Mouse (Mus musculus) layer of hippocampus, adult 2 months (tissue): ENCODE measurements around the gene Ephb2. TPM values are rescaled to one million over a fixed set of nuclear protein-coding genes. Genes with fewer than 3 reads are reported as not detected.

Source experiments
- DNase-seq, 2 experiments: peaks; one replicate each; pipeline ENCODE4 v3.0.0; 2022; ENCODE audit warnings: low spot score in 2 of 2
- H3K27ac ChIP-seq: fragments of 200-600 bp; 2 replicates; pipeline ENCODE4 v1.8.1; 2022
- H3K4me3 ChIP-seq: fragments of 200-600 bp; 2 replicates; pipeline ENCODE4 v1.8.1; 2022; ENCODE audit warnings: mild to moderate bottlenecking
- CTCF ChIP-seq: fragments of 200-600 bp; conservative IDR thresholded peaks from 2 replicates; pipeline ENCODE4 v1.8.1; 2022; ENCODE audit warnings: antibody characterized with exemption, mild to moderate bottlenecking, moderate library complexity
- total RNA-seq, 2 experiments: library from RNA; stranded (reverse); gene quantifications; 2 replicates each; pipeline ENCODE4 v1.2.3; 2021

The Ephb2 gene
- total RNA-seq, 2 experiments from 2014 or later: 21.8 to 22.1 TPM

DNA sequence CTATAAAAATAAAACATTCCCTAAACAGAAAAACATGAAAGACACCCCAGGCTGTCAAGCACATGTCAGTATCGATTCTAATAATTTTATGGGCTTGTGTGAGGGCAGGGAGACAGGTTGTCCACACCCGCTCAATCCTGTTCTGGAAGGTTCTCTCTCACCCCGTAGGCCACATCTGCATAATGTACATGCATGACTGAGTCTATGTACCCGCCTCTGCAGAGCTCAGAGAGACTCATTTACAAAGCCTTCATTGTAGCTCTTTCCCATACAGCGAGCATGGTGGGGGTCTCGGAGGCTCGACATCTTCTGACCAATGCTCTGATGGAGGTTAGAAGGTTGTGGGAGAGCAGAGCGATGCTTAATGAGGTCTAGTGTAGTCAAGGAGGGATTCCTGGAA lies 108.8 kb downstream of the Ephb2 start:
- DNase-seq: no peak
- no peak overlapping the region for H3K27ac ChIP-seq
- H3K4me3 ChIP-seq: no peak overlapping the region
- no peak for TF ChIP-seq CTCF

DNA sequence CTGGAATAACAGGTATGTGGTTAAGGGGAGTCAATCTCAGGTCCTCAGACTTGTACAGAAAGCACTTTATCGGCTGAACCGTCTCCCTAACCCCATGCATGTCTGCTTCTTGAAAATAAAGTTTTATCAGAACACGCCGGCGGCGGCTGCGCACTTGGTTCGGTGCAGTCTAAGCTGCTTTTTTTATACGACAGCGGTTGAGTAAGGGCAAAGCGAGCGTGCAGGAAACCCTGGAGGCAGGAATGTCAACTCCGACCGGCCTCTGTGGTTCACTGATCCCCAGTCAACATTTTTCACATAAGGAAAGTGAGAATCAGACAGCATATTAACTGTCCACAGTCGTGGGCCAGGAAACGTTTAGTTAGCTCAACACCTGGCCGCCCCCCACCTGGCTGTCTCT lies 111.1 kb downstream of the Ephb2 start:
- no peak for TF ChIP-seq CTCF
- no peak for DNase-seq
- no peak overlapping the region for H3K4me3 ChIP-seq
- no peak overlapping the region for H3K27ac ChIP-seq

DNA sequence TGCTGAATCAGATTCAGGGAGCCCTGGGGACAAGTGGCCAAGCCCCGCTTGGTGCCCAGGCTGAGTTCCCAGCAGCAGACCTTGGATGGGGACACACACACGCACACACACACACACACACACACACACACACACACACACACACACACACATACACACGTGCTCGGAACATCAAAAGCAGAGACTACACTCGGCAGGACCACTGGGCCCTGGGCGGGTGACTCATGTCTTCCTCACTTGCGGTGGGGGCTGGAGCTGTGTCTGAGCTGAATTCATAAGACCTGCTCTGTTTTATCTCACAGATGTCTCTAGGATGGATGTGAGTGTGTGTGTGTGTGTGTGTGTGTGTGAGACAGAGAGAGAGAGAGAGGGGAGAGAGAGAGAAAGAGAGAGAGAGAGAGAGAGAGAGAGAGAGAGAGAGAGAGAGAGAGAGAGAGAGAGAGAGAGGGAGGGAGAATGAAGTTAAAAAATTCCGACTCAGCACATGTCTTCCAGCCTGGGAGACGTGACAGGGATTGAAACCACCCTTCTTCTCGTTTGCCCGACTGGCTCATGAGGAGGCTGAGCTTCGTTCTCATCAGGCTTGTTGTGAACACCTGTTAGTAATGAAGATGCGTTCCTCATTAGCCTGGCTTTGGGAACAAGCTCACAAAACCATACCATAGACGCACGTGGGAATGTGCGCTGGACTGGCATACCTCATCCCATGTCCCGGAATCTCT lies 113.3 kb downstream of the Ephb2 start:
- H3K4me3 ChIP-seq: no peak overlapping the region
- DNase-seq: no peak
- no peak for TF ChIP-seq CTCF

DNA sequence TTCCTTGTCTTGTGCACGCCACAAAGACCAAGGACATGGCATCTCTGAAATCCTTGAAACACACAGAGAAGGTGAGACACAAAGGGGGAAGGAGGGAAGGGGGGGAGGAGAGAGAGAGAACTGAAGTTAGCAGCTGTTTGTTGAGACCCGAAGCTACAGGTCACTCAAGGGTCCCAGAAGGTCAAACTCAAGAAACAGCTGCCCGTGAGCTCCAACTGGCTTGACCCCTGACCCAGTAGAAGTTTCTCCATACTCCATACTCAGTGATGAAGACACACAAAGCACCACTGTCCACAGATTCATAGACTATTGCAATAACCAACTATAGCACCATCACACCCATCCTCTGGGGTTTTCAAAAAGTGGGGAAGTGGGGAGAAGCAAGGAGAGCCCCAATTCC lies 113.9 kb downstream of the Ephb2 start:
- Histone ChIP-seq H3K27ac (no peak overlapping the region), H3K4me3 (no peak overlapping the region)
- no peak for TF ChIP-seq CTCF
- no peak for DNase-seq

More for the DNA sequence above, 113.3 kb downstream of the Ephb2 start:
- H3K27ac ChIP-seq: no peak overlapping the region

DNA sequence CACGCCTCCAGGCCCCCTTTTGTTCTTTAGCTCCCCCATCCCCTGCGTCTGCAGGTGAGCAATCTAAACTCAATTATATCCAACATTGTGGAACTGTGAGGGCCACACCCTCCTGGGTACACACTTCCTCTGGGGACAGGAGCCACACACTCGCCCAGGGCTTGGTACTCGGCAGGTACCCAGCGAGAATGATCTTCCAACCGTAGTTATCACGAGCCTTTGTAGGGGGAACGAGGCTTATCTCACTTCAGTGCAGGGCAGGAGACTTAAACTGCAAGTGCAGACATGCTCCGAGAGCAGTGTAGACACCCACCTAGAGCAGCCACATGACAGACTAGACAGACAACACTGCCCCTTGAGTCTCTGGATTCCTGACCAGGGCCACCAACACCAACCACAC lies 115.8 kb downstream of the Ephb2 start:
- TF ChIP-seq CTCF: no peak
- no peak for DNase-seq
- Histone ChIP-seq H3K27ac (no peak overlapping the region), H3K4me3 (no peak overlapping the region)

DNA sequence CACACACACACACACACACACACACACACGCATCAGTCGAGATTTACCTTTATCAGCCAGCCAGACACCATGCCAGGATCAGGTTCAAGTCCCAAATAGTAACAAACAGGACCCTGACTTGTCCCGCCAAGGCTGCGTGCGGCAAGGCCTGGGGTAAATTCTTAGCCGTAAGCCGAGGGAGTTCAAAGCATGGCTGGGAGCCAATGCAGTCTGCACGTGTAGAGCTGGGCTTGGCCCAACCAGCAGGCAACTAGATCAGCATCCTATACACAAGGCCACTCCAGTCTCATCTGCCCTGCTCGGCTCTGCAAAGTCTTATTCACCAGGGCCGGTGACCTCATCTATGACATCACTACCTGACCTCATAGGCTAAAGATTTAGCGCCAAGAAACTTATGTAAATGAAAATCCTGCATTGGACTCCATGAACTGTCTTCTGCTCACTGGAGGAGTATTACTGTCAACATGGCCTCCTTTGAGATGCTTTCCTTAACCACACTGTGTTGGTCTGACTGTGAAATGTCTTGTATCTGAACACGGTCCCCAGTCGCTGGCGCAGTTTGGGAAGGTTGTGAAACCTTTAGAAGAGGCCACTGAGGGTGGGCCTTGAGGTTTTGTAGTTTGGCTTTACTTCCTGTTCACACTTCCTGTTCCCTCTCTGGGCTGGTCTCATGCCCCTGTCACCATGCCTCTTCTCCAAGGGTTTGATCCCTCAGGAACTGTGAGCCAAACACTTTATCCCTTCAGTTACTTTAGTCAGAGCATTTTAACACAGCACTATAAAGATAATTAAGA lies 117.4 kb downstream of the Ephb2 start:
- H3K27ac ChIP-seq: no peak overlapping the region
- DNase-seq: no peak
- no peak overlapping the region for H3K4me3 ChIP-seq
- no peak for TF ChIP-seq CTCF

DNA sequence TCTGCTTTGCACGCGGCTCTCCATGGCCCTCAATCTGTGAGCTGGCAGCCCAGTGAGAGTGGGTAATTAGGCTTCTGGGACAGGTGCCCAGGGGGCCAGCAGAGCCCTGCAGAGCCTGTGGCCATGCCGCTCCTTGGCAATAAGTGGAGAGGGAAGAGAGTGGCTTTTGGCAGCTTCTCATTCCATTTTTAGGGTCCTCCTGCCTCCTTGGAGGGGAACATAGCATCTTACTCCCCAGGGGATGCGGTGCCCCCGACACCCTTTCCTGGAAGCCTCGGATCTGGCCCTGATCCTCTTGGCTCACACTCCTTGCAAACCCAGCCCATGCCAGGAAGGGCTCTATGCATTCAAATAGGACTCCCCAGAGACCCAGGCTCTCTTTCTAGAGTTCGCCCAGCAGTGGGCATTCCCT lies 119.2 kb downstream of the Ephb2 start:
- Histone ChIP-seq H3K27ac (no peak overlapping the region), H3K4me3 (no peak overlapping the region)
- no peak for TF ChIP-seq CTCF
- peak; percentile 48 to 54 for DNase-seq

DNA sequence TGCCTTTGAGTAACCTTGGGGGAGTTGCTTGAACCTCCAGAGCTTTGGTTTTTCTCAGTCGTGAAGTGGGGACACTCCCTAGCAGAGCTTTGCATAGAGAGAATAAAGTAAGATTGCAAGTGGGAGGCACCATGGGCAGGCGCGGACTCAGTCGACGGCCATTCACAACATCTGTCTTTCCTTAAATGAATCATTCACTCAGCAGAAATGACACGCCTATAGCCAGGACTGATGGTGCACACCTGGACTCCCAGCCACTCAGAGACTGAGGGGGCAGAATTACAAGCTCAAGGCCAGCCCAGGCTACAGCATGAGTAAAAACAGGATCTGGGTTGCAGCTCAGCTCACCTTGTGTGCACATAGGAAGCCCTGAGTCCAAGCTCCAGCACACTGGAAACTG lies 121.3 kb downstream of the Ephb2 start:
- no peak for DNase-seq
- TF ChIP-seq CTCF: no peak
- Histone ChIP-seq H3K4me3 (no peak overlapping the region), H3K27ac (no peak overlapping the region)

DNA sequence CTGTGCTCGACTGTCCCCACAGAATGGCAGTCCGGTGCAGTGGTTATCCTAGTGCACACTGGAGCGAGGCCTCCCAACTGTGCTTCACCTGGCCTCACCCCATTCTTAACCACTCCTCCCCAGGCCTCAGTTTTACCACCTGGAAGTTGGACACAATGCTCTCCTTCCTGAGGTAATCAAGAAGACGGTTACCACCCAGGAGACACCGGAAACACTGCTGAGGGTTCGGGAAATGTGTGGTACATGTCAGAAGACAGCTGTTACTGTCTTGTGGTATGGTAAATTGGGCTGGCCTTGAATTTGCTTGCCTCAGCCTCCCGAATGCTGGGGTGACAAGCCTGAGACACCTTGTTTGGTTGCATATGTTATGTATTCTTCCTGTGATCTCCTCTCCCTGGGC lies 121.9 kb downstream of the Ephb2 start:
- Histone ChIP-seq H3K27ac (no peak overlapping the region), H3K4me3 (no peak overlapping the region)
- no peak for DNase-seq
- TF ChIP-seq CTCF: no peak

DNA sequence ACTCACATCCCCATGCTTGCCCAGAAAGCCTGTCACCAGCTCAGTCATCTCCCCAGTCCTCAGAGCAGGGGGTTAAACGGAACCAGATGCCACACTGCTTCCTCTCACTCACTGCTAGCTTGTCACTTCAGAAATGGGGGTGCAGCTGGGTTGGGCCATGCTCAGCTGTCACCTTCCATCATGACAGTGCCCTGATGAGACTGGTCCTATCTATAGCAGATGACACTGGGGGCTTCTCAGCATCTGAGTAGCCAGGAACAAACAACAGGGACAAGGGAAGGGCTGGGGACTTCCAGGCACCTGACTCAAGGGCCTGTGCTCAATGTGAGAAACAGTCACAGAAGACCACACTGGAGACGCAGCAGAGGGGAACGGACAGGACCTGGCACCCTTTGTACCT lies 122.4 kb downstream of the Ephb2 start:
- DNase-seq: no peak
- no peak for TF ChIP-seq CTCF
- Histone ChIP-seq H3K27ac (no peak overlapping the region), H3K4me3 (no peak overlapping the region)

DNA sequence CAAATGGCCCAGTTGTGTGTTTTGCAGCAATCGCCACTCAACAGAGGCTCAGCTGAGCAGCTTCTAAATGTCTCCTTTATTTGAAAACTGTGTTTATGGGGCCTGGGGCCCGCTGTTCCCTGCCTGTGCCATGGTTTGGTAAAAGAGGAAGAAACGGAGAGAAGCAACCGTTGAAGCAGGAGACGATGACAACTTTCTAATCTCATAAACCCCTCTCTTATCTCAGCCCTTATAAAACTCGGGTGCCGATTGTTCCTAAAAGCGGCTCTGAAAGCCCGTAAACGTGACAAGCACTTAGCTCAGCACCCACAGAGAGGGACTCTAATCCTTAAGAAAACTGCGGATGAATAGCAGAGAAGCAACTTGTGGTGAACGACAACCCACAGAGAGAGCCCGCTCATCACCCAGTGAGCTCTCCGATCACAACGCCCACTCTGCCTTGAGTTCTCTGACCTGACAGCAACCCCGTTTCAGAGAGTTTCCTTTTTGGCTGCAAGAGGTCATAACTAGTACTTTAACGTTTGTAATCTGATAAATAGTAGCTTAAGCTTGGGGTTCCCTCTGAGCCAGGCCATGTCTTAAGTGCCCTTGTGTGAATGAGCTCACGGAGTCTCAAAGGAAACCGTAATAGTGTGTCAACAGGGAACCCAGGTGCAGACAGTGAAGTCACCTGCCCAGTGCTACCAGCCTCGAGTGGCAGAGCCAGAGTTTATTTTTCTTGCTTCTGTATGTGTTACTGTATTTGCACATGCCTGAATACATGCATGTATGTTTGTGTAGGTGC lies 123.6 kb downstream of the Ephb2 start:
- H3K27ac ChIP-seq: no peak overlapping the region
- no peak for DNase-seq
- TF ChIP-seq CTCF: no peak
- no peak overlapping the region for H3K4me3 ChIP-seq

DNA sequence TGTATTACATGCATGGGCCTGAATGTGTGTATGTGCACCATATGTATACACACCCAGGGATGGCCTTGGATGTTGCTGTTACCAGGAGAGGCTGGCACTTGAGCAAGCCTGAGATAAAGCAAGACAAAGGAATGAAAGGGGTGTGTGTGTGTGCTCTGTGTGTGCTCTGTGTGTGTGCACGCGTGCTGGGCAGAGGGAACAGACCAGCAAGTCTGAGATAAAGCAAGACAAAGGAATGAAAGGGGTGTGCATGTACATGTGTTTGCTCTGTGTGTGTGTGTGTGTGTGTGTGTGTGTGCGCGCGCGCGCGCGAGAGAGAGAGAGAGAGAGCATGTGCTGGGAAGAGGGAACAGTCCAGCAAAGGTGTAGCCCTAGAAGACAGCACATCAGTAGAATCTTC lies 125.4 kb downstream of the Ephb2 start:
- Histone ChIP-seq H3K4me3 (no peak overlapping the region), H3K27ac (no peak overlapping the region)
- no peak for TF ChIP-seq CTCF
- no peak for DNase-seq

DNA sequence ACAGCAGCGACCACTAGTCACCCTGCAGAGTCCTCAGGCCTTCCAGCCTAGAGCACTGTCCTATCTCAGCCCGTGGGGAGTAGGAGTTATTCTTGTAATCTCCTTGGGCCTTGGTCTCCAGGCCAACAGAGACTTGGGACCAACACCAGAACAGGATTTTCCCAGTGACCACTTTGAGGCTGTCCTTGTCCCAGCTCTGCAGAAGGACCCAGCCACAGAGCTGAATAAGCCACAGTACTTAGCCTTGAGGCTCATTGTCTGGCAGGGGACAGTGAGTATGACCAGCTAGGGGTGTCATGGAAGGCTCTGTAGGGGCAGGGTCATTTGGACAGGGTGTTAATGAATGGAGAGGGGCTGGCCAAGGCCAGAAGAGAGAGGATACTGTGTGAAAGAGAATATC lies 126.8 kb downstream of the Ephb2 start:
- no peak for TF ChIP-seq CTCF
- no peak for DNase-seq
- H3K27ac ChIP-seq: no peak overlapping the region
- no peak overlapping the region for H3K4me3 ChIP-seq
